Mouse (Mus musculus) spleen, adult 2 months (tissue): Measurements from ENCODE around the gene Cradd. TPM values are rescaled to one million over a fixed set of nuclear protein-coding genes. Genes with fewer than 3 reads are reported as not detected.

Source experiments
- DNase-seq, 2 experiments: peaks; one replicate each; pipeline versions ENCODE4 v3.0.0 to v3.0.0-alpha.2; 2012 to 2021; ENCODE audit warnings: low spot score in 2 of 2, low read depth in 1 of 2
- H3K27ac ChIP-seq: fragments of 200-500 bp; 2 replicates; pipeline ENCODE4 v1.5.1; 2012; ENCODE audit warnings: low read length, inconsistent platforms; ENCODE audit not compliant: insufficient read depth
- H3K27me3 ChIP-seq: fragments of 200-500 bp; 2 replicates; pipeline ENCODE4 v1.6.1; 2012; ENCODE audit warnings: mild to moderate bottlenecking, moderate library complexity, low read length, inconsistent platforms; ENCODE audit not compliant: control insufficient read depth, insufficient read depth
- H3K36me3 ChIP-seq: fragments of 200-500 bp; 2 replicates; pipeline ENCODE4 v1.6.1; 2012; ENCODE audit warnings: mild to moderate bottlenecking, low read length, inconsistent platforms; ENCODE audit not compliant: control insufficient read depth, insufficient read depth
- H3K4me1 ChIP-seq: fragments of 200-500 bp; 2 replicates; pipeline ENCODE4 v1.6.1; 2011; ENCODE audit warnings: inconsistent platforms; ENCODE audit not compliant: control insufficient read depth, insufficient read depth, insufficient read length
- H3K4me3 ChIP-seq: fragments of 200-500 bp; 2 replicates; pipeline ENCODE4 v1.5.1; 2011; ENCODE audit warnings: mild to moderate bottlenecking, inconsistent platforms; ENCODE audit not compliant: insufficient read depth, insufficient read length; ENCODE audit errors: extremely low read depth
- CTCF ChIP-seq: fragments of 200-500 bp; IDR thresholded peaks from 2 replicates; pipeline ENCODE4 v1.5.1; 2011; ENCODE audit warnings: mild to moderate bottlenecking, inconsistent platforms; ENCODE audit not compliant: insufficient read depth, insufficient read length, insufficient replicate concordance; ENCODE audit errors: extremely low read depth
- POLR2A ChIP-seq: fragments of 200-500 bp; IDR thresholded peaks from 2 replicates; pipeline ENCODE4 v1.6.1; 2011; ENCODE audit warnings: low read depth, low read length, inconsistent platforms
- WGBS: fragments of 180-500 bp; shearing (Covaris S2); methylation state at CpG from one replicate; pipeline ENCODE4 v1.1.7; 2018; 5-methylcytosine and 5-hydroxymethylcytosine counted together
- polyA plus RNA-seq: library from polyadenylated mRNA; depleted of rRNA; stranded (reverse); fragments of >200 nt; gene quantifications from 2 replicates; pipeline ENCODE4 v1.2.3, GENCODE M21; 2012

Cradd gene
- polyA plus RNA-seq, 1 experiment: 8.2 TPM

DNA sequence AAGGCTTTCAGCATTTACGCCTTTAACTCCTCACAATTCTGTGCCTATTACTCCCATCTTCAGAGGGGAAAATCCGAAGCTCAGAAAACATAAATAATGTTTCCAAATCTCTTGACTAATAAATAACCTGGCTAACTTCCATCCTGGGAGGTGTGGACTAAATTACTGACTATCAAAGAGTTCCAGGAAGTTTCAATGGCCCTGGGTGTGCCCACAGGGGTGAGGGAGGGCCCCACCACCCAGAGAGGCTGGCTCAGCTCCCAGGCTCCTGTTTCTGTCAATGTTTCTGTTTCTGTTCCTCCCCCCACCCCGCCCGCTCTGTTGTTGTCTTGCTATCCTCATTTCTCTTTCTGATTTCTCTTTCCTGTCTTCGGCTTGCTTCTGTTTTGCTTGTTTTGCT, 177.4 kb downstream of the Cradd start:
- WGBS: 48% methylated on average over 5 of the region's 5 CpGs
- Histone ChIP-seq H3K36me3 (no peaks in the 10 kb centered on the region), H3K4me1 (peaks cover 11% of the 10 kb centered on the region), H3K27me3 (no peaks in the 10 kb centered on the region), H3K4me3 (no peak overlapping the region), H3K27ac (peak overlapping the region; percentile 3; the same call in 1 of the 2 replicates)
- TF ChIP-seq POLR2A (no peak), CTCF (no peak)
- peak; percentile 12 to 21 for DNase-seq

DNA sequence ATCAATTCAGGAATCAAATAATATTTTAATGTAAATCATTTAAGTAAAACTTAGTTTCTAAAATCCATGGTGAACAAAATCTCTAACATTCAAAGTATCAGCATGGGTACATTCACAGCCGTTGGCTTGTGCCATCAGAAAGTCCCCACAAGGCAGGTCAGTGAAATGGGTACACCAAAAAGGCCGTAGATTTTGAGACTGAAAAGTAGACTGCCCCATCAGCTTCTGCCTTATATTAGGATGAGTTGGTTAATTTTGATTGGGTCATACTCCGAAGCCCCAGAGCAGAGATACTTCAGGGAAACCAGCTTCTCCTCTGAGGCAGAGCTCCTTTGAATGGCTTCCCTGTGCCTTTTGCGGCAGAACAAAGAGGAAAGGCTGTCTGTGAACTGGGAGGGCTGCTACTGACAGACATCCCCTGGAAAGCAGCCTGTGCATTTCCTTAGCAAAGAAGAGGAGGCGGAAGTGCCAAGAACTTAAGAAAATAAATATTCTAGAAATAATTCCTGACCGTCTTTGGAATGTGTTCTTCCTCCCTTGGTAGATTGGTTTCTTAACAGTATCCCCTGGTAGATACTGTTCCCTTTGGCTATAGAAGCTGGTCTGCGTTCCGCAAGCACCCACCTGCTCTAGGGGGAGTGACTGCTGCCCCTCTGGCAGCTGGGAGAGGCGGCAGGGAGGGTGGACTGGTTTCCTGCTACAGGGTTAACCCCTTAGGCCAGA, 178.6 kb downstream of the Cradd start:
- WGBS: 66% methylated on average over 9 of the region's 9 CpGs
- Histone ChIP-seq H3K4me3 (no peak overlapping the region), H3K27ac (peak overlapping the region; percentile 16; the same call in 1 of the 2 replicates), H3K36me3 (no peaks in the 10 kb centered on the region), H3K27me3 (no peaks in the 10 kb centered on the region), H3K4me1 (peaks cover 8% of the 10 kb centered on the region)
- no peak for DNase-seq
- TF ChIP-seq POLR2A: no peak
- no peak for TF ChIP-seq CTCF

DNA sequence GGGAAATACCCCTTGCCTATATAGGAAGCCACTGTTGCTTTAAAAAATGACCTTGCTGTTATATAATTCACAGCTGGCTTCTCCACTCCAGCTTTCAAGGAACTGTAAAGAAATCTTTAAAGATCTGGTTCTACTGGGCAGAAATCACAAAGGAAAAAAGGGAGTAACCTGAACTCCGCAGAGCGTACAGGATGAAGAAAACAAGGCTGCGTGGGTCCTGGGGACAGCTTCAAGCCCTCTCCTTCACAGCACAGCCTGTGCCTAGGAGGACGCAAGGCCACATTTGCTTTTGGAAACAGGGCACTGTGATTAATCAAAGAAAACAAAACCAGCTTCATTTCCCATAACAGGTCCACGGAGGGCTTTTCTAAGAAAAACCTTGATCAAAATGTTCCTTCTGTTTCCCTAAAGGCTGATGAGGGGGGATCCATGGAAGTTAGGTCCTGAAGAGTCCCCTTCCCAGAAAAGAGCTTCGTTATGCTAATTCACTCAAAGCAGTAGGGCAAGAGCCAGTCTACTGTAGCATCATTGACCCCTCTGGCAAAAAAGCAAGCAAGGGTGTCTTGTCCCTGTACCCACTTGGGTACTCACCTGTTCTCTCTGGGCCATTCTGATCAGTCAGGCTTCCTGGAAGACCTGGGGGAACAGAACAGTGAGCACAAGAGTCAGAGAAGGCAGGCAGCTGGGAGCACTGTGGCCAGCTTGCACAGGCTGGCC, 179.4 kb downstream of the Cradd start:
- H3K27ac ChIP-seq: no peak overlapping the region
- TF ChIP-seq POLR2A (no peak), CTCF (no peak)

DNA sequence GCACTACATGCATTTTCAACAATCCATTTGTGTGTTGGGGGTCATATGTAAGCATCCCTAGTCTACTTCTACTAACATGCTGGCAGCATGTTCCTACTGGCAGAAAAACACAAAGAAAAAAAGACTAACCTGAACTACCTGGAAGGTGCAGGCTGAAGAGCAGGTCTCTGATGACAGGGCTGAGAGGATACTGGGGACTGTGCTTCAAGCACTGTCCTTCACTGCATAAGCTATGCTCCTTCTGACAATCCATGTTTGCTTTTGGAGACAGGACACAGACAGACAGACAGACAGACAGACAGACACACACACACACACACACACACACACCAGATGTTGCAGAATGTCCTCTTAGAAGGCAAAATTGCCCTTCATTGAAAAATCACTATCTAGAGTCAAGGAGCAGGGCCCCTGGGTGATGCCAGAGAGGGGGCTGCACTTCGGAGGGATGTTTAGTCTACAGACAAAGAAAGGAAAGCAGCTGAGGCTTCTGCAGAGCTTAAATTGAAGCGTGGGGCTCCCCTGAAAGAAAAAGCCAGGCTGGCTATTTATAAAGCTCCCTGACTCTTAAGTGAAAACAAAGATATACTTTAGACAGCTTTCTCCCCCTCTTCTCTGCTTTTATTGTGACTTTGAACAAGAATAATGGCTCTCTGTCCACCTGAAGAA, 180.4 kb downstream of the Cradd start:
- 73% methylated on average over 2 of the region's 2 CpGs for WGBS
- no peaks in the 10 kb centered on the region for H3K27me3 ChIP-seq
- H3K27ac ChIP-seq: no peak overlapping the region
- no peaks in the 10 kb centered on the region for H3K36me3 ChIP-seq
- DNase-seq: no peak
- no peak for TF ChIP-seq CTCF
- TF ChIP-seq POLR2A: no peak
- peaks cover 11% of the 10 kb centered on the region for H3K4me1 ChIP-seq
- H3K4me3 ChIP-seq: no peak overlapping the region

More for the DNA sequence above, 179.4 kb downstream of the Cradd start:
- no peak for DNase-seq
- WGBS: 82% methylated on average over 6 of the region's 6 CpGs
- H3K4me3 ChIP-seq: no peak overlapping the region
- H3K27me3 ChIP-seq: no peaks in the 10 kb centered on the region
- H3K36me3 ChIP-seq: no peaks in the 10 kb centered on the region
- peaks cover 8% of the 10 kb centered on the region for H3K4me1 ChIP-seq

DNA sequence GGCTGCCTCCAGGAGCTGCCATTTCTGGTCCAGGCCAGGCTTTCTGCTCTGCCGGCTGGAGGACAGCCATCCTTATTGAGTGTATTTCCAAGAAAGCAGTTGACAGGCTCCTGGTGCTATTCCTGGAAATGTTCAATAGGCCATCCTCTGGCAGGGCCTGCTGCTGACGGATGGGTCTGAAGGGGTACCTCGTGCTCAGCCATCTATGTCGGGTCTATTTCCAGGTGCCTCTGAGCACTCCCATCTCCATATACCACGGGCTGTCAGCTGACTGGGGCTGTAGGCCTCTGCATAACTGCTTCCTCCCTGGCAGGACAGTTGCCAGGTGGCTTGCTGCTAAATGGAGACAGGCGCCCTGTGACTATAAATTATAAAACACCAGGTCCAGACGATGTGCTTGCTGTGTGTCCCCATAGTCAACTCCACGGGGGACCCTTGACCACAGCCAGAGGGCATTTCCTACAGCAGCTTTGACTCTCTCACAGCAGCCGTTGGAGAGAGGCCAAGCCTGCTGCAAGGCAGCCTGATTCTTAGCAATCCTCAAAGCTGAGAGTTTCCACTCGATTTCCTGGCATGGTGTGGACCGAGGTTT, 181.0 kb downstream of the Cradd start:
- Histone ChIP-seq H3K4me3 (no peak overlapping the region), H3K27ac (peak overlapping the region; percentile 29; the same call in 1 of the 2 replicates), H3K36me3 (no peaks in the 10 kb centered on the region), H3K4me1 (peaks cover 11% of the 10 kb centered on the region), H3K27me3 (no peaks in the 10 kb centered on the region)
- 22% methylated on average over 11 of the region's 11 CpGs for WGBS
- TF ChIP-seq POLR2A: no peak
- TF ChIP-seq CTCF: no peak
- no peak for DNase-seq

DNA sequence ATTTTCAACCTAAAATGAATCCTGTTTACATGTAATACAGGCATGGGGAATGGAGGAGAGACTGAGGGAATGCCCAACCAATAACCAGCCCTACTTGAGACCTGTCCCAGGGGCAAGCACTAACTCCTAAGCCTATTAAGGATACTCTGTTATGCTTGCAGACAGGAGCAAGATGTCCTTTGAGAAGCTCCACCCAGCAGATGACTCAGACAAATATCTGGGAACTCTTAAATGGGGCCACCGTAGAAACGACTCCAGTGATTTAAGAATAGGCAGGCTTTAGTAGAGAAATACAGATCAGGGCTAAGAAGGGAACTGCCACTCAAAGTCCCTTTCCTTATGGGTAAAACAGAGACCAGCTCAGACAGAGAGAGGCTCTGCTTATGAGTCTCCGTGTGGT, 182.9 kb downstream of the Cradd start:
- TF ChIP-seq CTCF (no peak), POLR2A (no peak)
- DNase-seq: no peak
- Histone ChIP-seq H3K4me3 (no peak overlapping the region), H3K27me3 (no peaks in the 10 kb centered on the region), H3K27ac (no peak overlapping the region), H3K36me3 (no peaks in the 10 kb centered on the region), H3K4me1 (peaks cover 4% of the 10 kb centered on the region)
- 73% methylated on average over 3 of the region's 3 CpGs for WGBS
